Mouse (Mus musculus) thymus, adult 18-20 months (tissue): ENCODE measurements around the gene Slc30a4.

Source experiments
- DNase-seq, 2 experiments: peaks; one replicate each; pipeline ENCODE4 v3.0.0; 2022; ENCODE audit warnings: mixed read lengths in 2 of 2

The Slc30a4 gene

DNA sequence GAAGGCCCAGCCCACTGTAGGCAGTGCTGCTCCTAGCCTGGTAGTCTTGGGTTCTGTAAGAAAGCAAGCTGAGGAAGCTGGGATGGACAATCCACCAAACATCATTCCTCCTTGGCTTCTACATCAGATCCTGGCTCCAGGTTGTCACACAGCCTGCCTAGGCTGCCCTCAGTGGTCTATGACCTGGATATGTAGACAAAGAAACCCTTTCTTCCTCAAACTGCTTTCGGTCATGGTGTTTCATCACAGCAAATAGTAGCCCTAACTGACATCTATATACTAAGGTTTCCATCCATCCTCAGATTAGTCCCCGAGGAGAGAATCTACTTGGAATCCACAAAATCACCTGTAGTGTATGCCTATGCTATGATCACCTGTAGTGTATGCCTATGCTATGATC lies 27.3 kb downstream of the Slc30a4 start:
- DNase-seq = no peak

DNA sequence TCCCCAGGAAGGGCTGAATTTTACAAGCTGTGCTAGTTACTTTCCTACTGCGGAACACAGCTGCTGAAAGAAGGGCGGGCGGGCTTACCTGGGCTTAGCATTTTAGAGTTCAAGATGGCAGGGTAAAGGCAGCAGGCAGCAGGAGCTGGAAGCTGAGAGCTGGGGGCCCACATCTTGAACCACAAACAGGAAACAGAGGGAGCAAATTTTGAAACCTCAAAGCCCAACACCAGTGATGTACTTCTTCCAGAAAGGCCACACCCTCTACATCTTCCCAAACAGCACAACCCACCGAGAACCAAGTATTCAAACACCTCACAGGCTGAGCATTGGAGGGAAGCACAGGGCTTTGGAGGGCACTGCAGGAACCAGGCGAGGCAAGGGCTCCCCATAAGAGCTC lies 29.6 kb downstream of the Slc30a4 start:
- no peak for DNase-seq

DNA sequence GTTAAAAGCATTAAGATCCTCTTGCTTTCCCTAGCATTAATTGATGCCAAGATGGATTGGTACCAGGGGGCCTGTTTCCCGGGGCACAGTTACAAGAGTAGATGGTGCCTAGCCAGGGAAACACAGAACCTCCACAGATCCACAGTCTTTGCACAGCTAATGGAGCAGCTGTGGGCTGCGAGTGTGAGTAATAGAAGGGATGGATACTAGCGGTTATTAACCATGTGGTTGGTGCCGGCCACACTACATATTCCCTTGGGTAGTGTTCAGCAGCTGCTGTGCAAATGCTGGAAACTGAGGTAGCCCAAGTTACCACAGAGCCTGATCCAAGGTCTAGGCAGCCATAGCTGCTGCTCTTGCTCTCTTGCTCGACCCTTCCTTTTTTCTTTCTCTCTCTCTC lies 30.7 kb downstream of the Slc30a4 start:
- no peak for DNase-seq

DNA sequence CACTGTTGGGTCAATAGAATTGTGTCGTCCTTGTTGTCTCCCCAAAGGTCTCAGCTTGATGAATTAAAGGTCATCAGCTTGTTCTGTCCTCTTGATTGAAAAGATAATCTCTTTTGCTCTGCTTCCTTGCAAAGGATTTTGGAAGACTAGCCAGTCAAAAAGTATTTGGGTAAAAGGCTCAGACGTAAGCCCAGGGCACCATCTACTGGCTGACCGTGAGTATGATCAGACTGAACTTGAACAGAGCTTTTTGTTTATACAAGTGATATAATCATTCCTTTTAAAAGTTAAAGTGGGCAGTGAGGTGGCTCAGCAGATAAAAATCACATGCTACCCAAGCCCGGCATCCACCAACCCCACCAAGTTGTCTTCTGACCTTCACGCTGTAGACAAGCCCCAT lies 34.6 kb downstream of the Slc30a4 start:
- no peak for DNase-seq

DNA sequence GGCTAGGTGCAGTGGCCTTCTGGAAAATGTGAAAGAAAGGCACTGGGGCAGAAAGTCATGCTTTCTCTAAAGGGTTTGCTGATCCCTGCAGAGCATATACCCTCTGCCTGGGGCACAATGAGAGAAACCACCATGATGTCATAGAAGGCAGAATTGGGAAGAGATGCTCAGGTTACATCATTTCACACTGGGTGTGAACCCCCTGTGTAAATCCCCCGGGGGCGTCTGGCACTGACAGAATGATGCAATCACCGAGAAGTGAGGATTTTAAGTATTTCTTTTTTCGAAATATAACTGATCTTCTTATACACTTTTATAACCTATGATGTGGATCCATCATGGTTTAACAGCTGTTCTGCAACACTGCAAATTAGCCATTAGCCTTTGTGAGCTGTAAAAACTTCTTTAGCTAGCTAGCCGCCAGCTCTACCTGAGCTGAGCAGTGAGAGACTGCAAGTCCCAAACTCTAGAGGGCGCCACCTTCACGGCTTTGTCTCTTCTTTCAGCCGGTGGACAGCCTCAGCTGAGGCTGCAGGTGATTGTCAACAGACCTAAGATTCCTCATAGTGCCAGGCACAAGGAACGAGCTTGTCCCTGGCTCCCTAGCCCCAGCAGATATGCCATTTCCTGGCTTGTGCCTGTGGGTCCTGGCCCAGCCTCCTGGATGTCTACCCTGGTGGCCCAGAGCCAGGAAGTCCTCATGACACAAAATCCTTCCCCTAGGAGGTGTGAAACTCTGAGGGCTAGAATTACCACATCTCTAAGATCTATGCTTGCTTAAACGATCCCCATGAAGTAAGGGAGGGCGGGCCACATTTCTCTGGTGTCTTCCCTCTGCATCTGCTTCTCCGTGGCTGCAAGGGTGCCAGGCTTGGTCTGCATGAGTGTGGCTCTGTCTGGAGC lies 36.2 kb downstream of the Slc30a4 start:
- no peak for DNase-seq

DNA sequence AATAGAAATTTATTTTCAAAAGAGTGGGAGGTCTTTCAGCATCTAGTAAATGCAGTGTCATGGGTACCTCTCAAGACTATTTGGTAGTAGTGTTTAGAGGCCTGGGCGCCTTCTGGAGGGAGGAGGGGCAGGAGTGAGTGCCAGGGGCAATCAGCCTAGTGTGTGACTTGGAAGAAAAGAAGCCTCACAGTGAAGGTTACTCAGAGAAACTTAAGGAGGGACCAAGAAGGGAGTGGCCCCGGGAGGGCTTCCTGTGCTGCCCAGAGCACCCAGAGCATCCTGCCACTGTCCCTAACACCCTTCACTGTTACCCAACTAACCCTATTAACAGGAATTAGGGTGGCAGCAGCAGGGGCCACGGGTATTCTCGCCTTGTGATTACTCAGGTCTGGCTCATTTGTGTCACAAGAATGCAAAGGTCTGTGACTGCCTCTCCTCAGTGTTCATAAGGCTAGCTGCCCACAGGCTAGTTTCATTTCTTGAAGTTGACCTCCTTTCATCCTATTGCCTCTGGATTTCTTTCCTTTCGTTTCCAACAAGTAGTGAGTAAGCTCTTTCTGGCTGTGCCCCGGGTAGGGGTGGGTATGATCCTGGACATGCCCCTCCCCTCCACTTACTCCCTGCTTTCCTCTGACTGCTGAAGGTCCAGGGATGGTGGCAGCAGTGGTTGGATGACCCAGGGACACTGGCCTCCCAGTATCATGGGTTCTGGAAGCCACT lies 37.0 kb downstream of the Slc30a4 start:
- no peak for DNase-seq

DNA sequence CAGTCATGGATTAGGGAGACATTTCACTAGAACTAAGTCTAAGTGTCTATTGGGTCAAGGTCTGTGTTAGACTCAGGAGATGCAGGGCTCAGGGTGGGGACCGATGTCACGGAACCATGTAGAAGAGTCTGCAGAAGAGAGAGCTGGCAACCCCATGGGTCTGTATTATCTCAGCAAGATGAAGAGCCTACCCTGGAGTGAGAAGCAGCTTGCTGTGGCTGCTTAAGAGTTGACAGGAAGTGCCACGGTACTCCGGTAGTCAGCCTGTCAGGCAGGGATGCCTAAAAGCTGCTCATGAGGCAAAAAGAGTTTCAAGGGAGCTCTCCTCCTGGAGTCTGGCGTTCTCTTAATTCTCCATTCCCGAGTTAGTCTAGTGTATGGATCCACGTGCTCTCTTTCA lies 42.6 kb downstream of the Slc30a4 start:
- no peak for DNase-seq

DNA sequence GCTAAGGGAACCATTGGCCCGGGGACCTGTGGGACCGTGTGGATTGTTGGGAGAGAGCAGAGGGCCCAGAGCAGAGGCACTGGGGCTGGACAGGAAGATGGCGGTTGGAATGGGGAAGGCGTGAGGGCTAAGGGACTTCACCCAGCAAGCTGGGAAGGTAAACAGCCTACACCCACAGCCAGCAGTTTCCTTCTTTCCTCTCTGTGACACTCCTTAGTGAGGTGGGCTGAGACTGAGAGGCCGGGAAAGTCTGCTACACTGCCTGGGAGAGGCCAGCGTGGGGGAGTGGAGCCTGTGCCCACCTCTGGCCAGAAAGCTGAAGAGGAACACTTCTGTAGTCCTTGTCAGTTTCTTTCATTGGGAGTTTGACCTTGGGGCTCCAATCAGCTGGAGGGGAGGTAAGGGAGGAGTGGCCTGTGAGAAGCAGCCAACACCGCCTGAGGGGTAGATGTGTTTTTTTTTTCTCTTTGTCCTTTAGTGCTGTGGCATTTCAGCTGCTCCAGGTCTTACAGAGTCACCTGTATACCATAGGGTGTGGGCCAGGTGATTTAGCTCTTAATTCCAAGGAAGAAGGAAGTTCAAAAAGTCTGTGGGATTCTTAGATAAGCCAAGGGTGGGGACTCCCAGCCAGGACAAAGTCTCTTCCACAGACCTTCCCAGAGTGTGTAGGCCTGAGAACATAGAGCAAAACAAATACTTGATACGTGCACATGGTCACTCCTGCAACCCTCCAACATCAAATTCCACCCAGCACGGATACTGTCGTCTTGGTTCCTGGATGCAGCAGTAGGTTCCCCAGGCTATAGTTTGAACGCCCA lies 44.5 kb downstream of the Slc30a4 start:
- DNase-seq = no peak

DNA sequence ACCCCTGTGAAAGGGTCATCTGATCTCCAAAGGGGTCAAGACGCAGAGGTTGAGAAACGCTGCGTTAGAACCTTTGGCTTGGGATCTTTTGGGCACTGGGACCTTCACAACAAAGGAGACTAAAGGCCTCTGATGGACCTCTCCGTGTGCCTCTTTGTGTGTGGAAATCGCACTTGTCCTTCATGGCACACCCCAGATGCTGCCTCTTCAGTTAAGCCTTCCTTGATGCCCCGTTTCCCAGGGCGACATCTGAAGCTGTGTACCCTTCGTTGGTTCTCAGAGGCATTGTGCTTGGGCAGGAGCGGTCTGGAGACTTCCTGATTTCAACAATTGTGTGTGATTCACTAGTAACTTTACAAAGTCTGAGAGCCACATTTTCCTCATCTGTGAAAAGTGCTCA lies 45.7 kb downstream of the Slc30a4 start:
- no peak for DNase-seq

DNA sequence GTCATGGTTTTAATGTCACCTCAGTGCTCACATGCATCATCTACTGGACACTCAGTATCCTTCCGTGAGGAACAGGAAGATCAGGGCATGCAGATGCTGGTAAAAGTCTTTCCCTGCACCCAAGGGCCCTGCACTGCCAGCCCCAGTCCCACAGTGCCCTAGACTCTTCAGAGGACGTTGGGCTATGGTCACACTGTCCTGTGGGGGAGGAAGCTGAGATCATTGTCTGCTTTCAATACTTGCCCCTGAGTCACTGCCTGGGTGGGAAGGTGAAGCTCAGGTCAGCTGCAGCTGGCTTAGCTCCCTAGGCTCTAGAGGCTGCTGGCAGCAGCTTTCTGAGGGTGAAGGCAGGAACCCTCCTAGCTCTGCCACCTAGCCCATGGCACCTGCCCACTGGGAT lies 46.4 kb downstream of the Slc30a4 start:
- no peak for DNase-seq

DNA sequence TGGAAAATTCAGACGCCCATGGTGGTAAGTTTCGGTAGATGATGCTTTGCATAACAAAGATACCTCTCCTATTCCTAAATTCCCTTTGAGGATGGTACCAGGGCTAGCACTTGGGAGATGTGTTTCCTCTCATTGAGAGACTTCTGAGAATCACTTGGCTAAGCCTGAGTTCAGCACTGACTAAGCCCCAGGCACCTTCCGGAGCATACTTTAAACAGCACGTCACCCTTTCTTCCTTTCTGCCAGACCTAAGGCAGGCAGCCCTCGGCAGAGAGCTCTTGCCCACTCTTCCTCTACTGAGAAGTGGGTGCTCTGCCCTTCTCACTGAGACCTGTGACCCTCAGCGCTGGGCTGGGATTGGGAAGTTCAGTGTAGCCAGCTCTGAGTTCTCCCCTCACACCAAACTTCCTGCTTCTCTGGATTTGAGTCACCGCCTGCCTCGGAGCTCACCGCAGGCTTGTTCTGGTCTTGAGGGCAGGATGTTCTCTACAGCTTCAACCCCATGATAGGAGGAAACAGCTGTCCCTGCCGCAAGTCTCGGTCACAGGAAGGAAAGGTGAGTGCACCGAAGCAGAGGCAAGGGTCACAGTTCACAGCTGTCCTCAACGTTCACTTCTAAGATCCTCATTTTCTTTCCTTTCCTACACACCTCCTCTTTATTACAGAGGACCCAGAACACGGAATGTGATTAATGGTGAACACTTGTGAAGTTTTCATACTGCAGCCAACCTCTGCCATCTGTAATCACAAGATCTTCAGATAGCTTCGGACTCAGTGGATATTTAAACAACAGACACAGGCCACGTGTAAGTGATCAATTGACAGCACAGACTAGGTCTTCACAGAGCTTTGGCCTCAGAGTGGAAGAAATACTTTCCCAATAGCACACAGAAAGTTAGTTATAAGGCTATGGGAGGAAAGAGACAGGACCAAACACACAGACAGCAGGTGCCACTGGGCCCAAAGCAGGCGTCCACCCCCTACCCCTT lies 50.1 kb downstream of the Slc30a4 start:
- peak; percentile 76 to 87 for DNase-seq

DNA sequence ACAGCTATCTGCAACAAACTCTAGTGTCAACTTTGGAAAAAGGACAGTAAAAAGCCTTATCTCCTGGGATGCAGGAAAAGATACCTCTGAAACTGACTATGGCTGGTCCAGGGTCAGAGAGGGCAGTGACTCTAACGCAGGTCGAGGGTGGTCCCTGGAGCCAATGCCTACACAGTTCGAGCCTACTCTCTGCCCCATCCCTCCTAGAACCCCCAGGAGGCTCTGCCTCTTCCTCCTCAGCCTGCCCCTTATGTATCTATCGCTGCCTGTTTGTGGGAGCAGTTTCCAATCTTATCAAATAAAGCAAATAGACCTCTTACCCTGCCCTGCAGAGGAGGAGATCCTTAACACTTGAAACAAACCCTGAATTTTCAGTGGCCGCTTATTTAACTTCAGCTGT lies 63.8 kb downstream of the Slc30a4 start:
- DNase-seq = no peak

DNA sequence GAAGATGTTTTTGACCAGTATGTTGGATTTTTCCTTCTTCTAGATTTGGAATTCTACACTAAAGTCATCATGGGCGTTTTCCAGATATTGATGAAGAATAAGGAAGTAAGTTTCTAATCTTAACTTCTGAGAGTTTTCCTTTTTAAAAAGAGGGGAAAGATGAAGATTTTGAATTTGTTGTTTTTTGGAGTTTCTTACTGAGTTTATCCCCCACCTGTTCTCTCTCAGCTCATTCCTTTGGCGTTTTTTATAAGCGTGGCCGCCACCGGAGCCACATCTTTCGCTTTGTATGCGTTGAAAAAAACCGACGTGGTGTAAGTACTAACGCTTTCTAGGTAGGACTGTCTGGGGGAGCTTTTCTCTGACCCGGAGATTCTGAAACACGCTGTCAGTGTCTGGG lies 64.4 kb downstream of the Slc30a4 start:
- DNase-seq = no peak

DNA sequence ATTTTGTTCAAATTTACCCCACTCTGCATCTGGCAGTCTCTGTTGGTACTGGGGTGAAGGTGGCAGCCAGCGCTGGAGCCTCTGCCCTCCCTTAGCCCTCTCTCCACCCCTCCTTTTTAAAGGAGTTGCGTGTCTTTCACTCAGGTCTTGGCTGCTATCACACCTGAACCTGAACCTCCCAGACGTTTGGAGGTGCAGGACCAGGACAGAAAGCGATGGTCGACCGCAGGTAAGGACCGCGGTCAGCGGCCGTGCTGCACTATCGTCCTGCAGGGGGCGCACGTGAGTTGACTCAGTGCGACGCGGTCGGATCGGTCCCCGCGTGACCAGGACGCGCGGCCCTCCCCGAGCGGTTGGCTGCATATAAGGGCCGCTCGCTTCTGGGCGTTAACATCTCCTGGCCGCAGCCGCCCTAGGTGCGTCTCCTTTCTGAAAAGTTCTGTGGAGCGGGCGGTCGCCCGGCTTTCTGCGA lies 64.9 kb downstream of the Slc30a4 start:
- DNase-seq = peak; percentile 45 to 55

DNA sequence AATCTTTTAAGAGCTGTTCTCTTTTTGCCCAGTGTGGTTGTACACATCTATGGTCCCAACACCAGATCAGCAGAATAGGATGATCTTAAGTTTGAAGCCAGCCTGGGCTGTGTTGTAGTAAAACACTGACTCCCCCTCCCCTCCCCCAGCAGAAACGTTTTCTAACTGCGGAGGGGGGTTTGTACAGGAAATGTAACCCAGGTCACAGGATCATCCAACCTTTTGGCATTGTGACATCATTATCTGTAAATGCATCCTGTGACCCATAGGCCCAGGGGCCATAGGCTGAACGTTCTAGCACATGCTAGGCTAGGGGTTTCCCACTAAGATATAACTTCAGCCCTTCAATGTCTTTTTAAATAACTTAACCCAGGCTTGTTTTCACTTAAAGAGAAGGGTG lies 65.8 kb downstream of the Slc30a4 start, which contains the start of gene AA467197:
Gene AA467197, plus strand, starts transcription at position 301 of the 400 bp plus-strand sequence.
- DNase-seq = no peak
